In genomic region chr9:33954319-33954718, GRCm38 (mm10) we compare ENCODE assay signal across 28 mouse cellular contexts.
"Had no signal": no experiment of that assay in that cellular context is flagged by ENCODE, and none has a peak within 500 bp of the region (broad histone marks: within the 10 kb centered on the region; RNA-seq: fewer than 3 reads in every experiment).

No protein-coding gene starts in this region.

- H3K4me2 ChIP-seq: heart, embryonic 12.5 days; hindbrain, embryonic 12.5 days; hindbrain, embryonic 14.5 days; intestine, embryonic 15.5 days; limb, embryonic 12.5 days; liver, embryonic 11.5 days; liver, embryonic 13.5 days; liver, embryonic 15.5 days had no signal

- H3K36me3 ChIP-seq: heart, embryonic 10.5 days; heart, embryonic 12.5 days; hindbrain, embryonic 10.5 days; hindbrain, embryonic 12.5 days; intestine, embryonic 15.5 days; limb, embryonic 10.5 days; limb, embryonic 12.5 days; liver, embryonic 13.5 days; liver, embryonic 15.5 days had no signal

- H3K4me1 ChIP-seq: heart, embryonic 10.5 days; heart, embryonic 12.5 days; hindbrain, embryonic 10.5 days; hindbrain, embryonic 12.5 days; intestine, embryonic 15.5 days; limb, embryonic 10.5 days; limb, embryonic 12.5 days; liver, embryonic 13.5 days; liver, embryonic 15.5 days had no signal

- H3K4me3 ChIP-seq: gastrocnemius, adult 2 months; heart, embryonic 10.5 days; heart, embryonic 12.5 days; hindbrain, embryonic 10.5 days; hindbrain, embryonic 12.5 days; intestine, embryonic 15.5 days; layer of hippocampus, adult 2 months; left cerebral cortex, adult 2 months; limb, embryonic 10.5 days; limb, embryonic 12.5 days; liver, embryonic 13.5 days; liver, embryonic 15.5 days had no signal

- H3K27ac ChIP-seq: gastrocnemius, adult 2 months; heart, embryonic 10.5 days; hindbrain, embryonic 10.5 days; hindbrain, embryonic 12.5 days; hindbrain, embryonic 14.5 days; intestine, embryonic 15.5 days; layer of hippocampus, adult 2 months; left cerebral cortex, adult 2 months; limb, embryonic 10.5 days; limb, embryonic 12.5 days; liver, embryonic 13.5 days; liver, embryonic 15.5 days had no signal

- H3K27me3 ChIP-seq: heart, embryonic 12.5 days; hindbrain, embryonic 12.5 days; intestine, embryonic 15.5 days; limb, embryonic 12.5 days; liver, embryonic 13.5 days; liver, embryonic 15.5 days had no signal

- ATAC-seq: hindbrain, embryonic 16.5 days; inflammation-experienced regulatory T-cells, adult 6 months; intestine, embryonic 15.5 days; intestine, postnatal 0 days had no signal

- H3K9ac ChIP-seq: heart, embryonic 12.5 days; hindbrain, embryonic 12.5 days; hindbrain, embryonic 14.5 days; intestine, embryonic 15.5 days; limb, embryonic 12.5 days; liver, embryonic 13.5 days; liver, embryonic 15.5 days had no signal

- H3K9me3 ChIP-seq: heart, embryonic 10.5 days; heart, embryonic 12.5 days; hindbrain, embryonic 10.5 days; hindbrain, embryonic 12.5 days; intestine, embryonic 15.5 days; limb, embryonic 10.5 days; limb, embryonic 12.5 days; liver, embryonic 13.5 days; liver, embryonic 15.5 days had no signal

- DNase-seq: gastrocnemius, adult 2 months; gastrocnemius, postnatal 10 days; gastrocnemius, postnatal 25 days; heart, adult 18-20 months; heart, postnatal 10 days; heart, postnatal 4 days; kidney, adult 18-20 months; kidney, adult 8-10 months; kidney, postnatal 10 days; kidney, postnatal 25 days; kidney, postnatal 4 days; liver; liver, embryonic 13.5 days had no signal
